Mouse (Mus musculus): ENCODE measurements around the gene Card10. TPM values are rescaled to one million over a fixed set of nuclear protein-coding genes. Genes with fewer than 3 reads are reported as not detected.

The Card10 gene
- polyA plus RNA-seq, 1 experiment from 2014 or later, result 10.6 TPM

DNA sequence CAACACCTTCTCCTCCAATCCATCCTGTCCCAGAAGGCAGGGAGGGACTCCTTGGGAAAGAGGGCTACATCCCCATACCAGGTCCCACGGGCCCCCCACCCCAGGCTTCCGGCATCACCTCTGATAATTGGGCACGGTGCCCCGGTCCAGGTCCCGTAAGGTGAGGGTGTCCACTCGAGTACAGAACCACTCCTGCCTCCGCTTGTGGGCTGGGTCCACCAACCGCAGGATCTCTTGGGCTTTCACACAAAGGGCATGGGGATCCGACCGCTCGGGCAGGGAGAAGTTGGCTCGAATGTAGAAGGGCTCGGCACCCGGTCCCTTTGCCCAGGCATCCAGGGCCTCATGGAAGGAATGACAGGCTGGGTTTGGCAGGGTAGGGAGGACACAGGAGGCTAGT is 22.5 kb downstream of the Card10 start:
- H3K27me3 ChIP-seq (ENCODE audit: insufficient read depth, low read length), result 0 out of 2 replicates have a peak, but pooled peaks cover 4% of the 10 kb centered on the region
- H3K4me1 ChIP-seq (ENCODE audit: insufficient read depth, low read length), result 0 out of 2 replicates have a peak, but pooled peaks cover 4% of the 10 kb centered on the region
- no peak overlapping the region for H3K27ac ChIP-seq (ENCODE audit: low read length)
- no peak overlapping the region for H3K4me2 ChIP-seq (replicated peaks; ENCODE audit: low read depth, low read length)
- H3K9me3 ChIP-seq (ENCODE audit: low read length), result 0 out of 2 replicates have a peak, but pooled peaks cover 4% of the 10 kb centered on the region
- peaks cover 11% of the 10 kb centered on the region for H3K36me3 ChIP-seq (ENCODE audit: insufficient read depth, low read length)
- WGBS, result 89% methylated on average over 14 of the region's 14 CpGs
- no peak for ATAC-seq (ENCODE audit: low FRiP score, low TSS enrichment)
- H3K4me3 ChIP-seq (ENCODE audit: low read length), result no peak overlapping the region
- no peak overlapping the region for H3K9ac ChIP-seq (replicated peaks; ENCODE audit: low read length)

DNA sequence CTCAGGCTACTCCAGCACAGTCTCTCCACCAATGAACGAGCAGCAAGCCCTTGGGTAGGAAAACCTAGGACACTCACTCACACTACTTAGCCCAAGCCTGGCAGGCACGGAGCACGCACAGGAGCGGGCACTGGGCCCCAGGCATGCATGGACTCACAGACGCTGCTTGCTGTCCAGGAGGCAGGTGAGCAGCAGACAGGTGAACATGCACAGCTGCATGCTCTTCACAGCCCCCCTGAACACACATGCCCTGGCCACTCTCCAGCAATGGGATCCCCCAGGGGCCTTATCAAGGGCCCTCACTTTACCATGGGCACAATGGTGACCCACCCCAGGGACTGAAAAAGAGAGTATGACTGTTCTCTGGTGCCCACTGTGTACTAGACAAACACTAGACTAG is 23.2 kb downstream of the Card10 start:
- Histone ChIP-seq H3K9ac (replicated peaks; ENCODE audit: low read length) (no peak overlapping the region), H3K9me3 (ENCODE audit: low read length) (0 out of 2 replicates have a peak, but pooled peaks cover 4% of the 10 kb centered on the region), H3K27me3 (ENCODE audit: insufficient read depth, low read length) (no peaks in the 10 kb centered on the region), H3K36me3 (ENCODE audit: insufficient read depth, low read length) (peaks cover 15% of the 10 kb centered on the region), H3K27ac (ENCODE audit: low read length) (no peak overlapping the region), H3K4me3 (ENCODE audit: low read length) (no peak overlapping the region), H3K4me1 (ENCODE audit: insufficient read depth, low read length) (0 out of 2 replicates have a peak, but pooled peaks cover 4% of the 10 kb centered on the region), H3K4me2 (replicated peaks; ENCODE audit: low read depth, low read length) (no peak overlapping the region)
- no peak for ATAC-seq (ENCODE audit: low FRiP score, low TSS enrichment)
- WGBS, result 91% methylated on average over 5 of the region's 5 CpGs

DNA sequence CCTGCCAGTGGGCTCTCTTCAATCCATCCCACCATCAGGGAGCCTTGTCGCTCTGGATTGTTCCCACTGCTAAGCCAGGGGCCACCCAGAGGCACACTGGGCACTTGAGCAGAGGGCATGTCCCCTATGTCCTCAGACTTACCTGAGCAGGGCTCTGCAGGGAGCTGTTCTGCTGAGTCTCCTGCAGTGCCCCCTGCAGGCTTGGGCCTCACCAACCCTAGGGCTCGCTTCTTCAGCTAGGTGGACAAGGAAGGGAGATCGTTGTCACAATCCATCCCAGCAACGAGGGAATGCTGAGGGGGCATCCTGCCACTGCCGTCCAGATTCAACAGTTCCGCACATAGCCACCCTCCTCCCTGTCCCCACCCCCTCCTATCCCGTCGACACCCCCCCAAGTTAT is 23.6 kb downstream of the Card10 start:
- H3K27me3 ChIP-seq (ENCODE audit: insufficient read depth, low read length), result no peaks in the 10 kb centered on the region

DNA sequence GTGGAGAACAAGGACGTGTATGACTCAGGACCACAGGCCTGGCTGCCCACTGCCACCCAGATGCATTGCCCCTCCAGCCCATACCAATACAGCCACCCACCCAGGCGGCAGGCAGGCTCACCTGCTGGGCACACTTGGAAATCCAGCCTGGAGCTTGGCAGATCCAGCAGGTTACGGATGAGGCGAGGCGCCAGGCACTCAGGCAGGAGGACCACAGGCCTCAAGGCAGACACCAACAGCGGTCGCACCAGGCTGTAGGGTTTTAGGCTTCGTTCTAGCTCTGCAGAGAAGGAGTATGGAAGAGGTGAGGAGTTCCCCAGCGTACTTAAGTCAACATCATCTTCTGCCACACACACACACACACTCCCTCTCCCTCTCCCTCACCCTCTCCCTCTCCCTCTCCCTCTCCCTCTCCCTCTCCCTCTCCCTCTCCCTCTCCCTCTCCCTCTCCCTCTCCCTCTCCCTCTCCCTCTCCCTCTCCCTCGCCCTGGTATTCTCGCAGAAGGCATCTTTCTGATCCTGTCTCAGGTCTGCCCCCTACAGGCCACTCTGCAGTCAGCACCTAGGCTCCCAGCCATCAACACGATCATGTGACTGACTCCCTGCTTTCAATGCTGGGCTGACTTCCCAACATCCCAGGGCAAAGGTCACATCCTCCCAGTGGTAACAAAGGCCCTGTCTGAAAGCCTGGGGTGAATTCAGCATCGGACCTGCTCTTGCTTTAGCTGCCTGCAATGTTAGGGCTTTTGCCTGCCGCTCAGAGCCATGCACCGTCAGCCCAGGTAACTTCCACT is 24.6 kb downstream of the Card10 start:
- Histone ChIP-seq H3K27me3 (ENCODE audit: insufficient read depth, low read length) (no peaks in the 10 kb centered on the region), H3K27ac (ENCODE audit: low read length) (peak overlapping the region; percentile 40; the same call in 1 of the 2 replicates), H3K9me3 (ENCODE audit: low read length) (0 out of 2 replicates have a peak, but pooled peaks cover 4% of the 10 kb centered on the region), H3K4me1 (ENCODE audit: insufficient read depth, low read length) (peaks cover 9% of the 10 kb centered on the region), H3K36me3 (ENCODE audit: insufficient read depth, low read length) (peaks cover 15% of the 10 kb centered on the region), H3K4me3 (ENCODE audit: low read length) (no peak overlapping the region), H3K9ac (replicated peaks; ENCODE audit: low read length) (no peak overlapping the region), H3K4me2 (replicated peaks; ENCODE audit: low read depth, low read length) (no peak overlapping the region)
- 62% methylated on average over 13 of the region's 15 CpGs for WGBS
- ATAC-seq (ENCODE audit: low FRiP score, low TSS enrichment), result no peak

More for the DNA sequence above, 23.6 kb downstream of the Card10 start:
- ATAC-seq (ENCODE audit: low FRiP score, low TSS enrichment), result no peak
- WGBS, result 77% methylated on average over 8 of the region's 8 CpGs
- H3K4me2 ChIP-seq (replicated peaks; ENCODE audit: low read depth, low read length), result no peak overlapping the region
- no peak overlapping the region for H3K9ac ChIP-seq (replicated peaks; ENCODE audit: low read length)
- H3K4me1 ChIP-seq (ENCODE audit: insufficient read depth, low read length), result 0 out of 2 replicates have a peak, but pooled peaks cover 4% of the 10 kb centered on the region
- H3K27ac ChIP-seq (ENCODE audit: low read length), result no peak overlapping the region
- H3K9me3 ChIP-seq (ENCODE audit: low read length), result 0 out of 2 replicates have a peak, but pooled peaks cover 4% of the 10 kb centered on the region
- H3K36me3 ChIP-seq (ENCODE audit: insufficient read depth, low read length), result peaks cover 15% of the 10 kb centered on the region
- no peak overlapping the region for H3K4me3 ChIP-seq (ENCODE audit: low read length)

DNA sequence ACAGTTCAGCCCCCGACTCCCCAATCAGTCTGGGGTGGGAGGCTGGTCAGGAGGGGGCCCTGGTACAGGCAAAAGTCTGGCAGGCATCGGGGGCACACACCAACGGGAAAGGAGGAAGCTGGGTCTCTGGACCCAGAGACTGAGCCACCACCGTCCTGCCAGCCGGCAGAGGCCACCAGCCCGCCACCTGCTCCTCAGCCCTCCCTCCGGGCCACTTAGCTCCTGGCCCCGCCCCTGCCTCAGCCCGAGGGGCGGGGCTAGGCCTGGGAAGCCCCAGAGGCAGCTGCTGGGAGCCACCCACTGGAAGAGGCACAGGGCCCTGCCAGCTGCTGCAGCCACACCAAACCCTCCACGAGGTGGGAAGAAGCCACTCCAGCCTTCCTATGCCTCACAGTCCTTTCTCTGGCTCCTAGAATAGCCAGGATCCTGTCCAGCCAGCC is 29.5 kb downstream of the Card10 start, which contains the start of gene Mfng:
Mfng (minus strand) TSS at position 186 of the 440 bp plus-strand sequence.
- peaks cover 19% of the 10 kb centered on the region for H3K36me3 ChIP-seq (ENCODE audit: insufficient read depth, low read length)
- H3K9me3 ChIP-seq (ENCODE audit: low read length), result peaks cover 8% of the 10 kb centered on the region; the same call in 1 of the 2 replicates
- peaks cover 18% of the 10 kb centered on the region for H3K4me1 ChIP-seq (ENCODE audit: insufficient read depth, low read length)
- peak within 1 kb of the TSS; percentile 34 for H3K4me3 ChIP-seq (ENCODE audit: low read length)
- peak within 1 kb of the TSS; percentile 49 for H3K4me2 ChIP-seq (replicated peaks; ENCODE audit: low read depth, low read length)
- H3K9ac ChIP-seq (replicated peaks; ENCODE audit: low read length), result peak within 1 kb of the TSS; percentile 52
- no peaks in the 10 kb centered on the region for H3K27me3 ChIP-seq (ENCODE audit: insufficient read depth, low read length)
- H3K27ac ChIP-seq (ENCODE audit: low read length), result peak within 1 kb of the TSS; percentile 79
- WGBS, result 9% methylated on average over 9 of the region's 11 CpGs
- ATAC-seq (ENCODE audit: low FRiP score, low TSS enrichment), result peak; percentile 81

DNA sequence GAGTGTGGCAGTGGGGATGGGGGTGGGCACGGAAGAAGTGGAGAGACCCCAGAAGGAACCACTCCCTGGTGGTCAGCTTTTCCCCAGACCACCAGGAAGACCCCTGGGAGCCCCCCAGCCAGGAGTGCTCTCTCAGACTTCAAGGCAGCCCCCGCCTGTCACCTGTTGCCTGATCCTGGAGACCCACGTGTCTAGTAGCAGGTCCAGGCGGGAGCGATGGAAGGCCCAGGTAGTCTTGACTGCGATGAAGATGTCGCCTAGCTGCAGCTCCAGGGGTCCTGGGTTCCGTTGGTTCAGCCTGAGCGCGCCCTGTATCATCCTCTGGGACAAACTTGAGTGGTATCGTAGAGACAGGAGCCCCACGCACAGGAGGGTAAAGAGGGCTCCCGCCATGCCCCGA is 30.0 kb downstream of the Card10 start:
- Histone ChIP-seq H3K27me3 (ENCODE audit: insufficient read depth, low read length) (no peaks in the 10 kb centered on the region), H3K4me2 (replicated peaks; ENCODE audit: low read depth, low read length) (peak overlapping the region; percentile 49), H3K4me1 (ENCODE audit: insufficient read depth, low read length) (peaks cover 18% of the 10 kb centered on the region), H3K4me3 (ENCODE audit: low read length) (peak overlapping the region; percentile 34), H3K36me3 (ENCODE audit: insufficient read depth, low read length) (peaks cover 19% of the 10 kb centered on the region), H3K9ac (replicated peaks; ENCODE audit: low read length) (peak overlapping the region; percentile 52), H3K27ac (ENCODE audit: low read length) (peak overlapping the region; percentile 79), H3K9me3 (ENCODE audit: low read length) (peaks cover 8% of the 10 kb centered on the region; the same call in 1 of the 2 replicates)
- no peak for ATAC-seq (ENCODE audit: low FRiP score, low TSS enrichment)
- 47% methylated on average over 14 of the region's 14 CpGs for WGBS

DNA sequence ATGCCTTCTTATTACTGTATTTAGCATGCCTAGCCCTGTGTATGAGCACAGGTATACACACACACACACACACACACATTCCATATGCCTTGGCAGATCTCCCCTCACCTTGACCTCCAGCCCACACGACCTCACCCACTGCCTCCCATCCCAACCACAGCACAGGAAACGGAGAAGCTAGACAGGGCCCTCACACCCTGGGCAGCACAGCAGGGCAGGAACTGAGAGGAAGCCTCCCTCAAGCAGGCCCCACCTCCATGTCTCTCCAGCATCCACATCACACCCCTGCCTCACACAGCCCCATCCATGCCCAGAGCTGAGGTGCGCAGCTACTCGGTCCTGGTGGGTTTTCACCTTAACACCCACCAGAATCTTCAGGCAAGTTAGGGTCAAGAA is 30.5 kb downstream of the Card10 start:
- Histone ChIP-seq H3K27me3 (ENCODE audit: insufficient read depth, low read length) (no peaks in the 10 kb centered on the region), H3K4me2 (replicated peaks; ENCODE audit: low read depth, low read length) (peak overlapping the region; percentile 49), H3K4me1 (ENCODE audit: insufficient read depth, low read length) (peaks cover 18% of the 10 kb centered on the region), H3K27ac (ENCODE audit: low read length) (peak overlapping the region; percentile 79), H3K9me3 (ENCODE audit: low read length) (peaks cover 8% of the 10 kb centered on the region; the same call in 1 of the 2 replicates), H3K9ac (replicated peaks; ENCODE audit: low read length) (peak overlapping the region; percentile 52; the same call in 1 of the 2 replicates), H3K36me3 (ENCODE audit: insufficient read depth, low read length) (peaks cover 19% of the 10 kb centered on the region), H3K4me3 (ENCODE audit: low read length) (peak overlapping the region; percentile 34)
- peak; percentile 29; the same call in 1 of the 2 replicates for ATAC-seq (ENCODE audit: low FRiP score, low TSS enrichment)
- 39% methylated on average over 4 of the region's 4 CpGs for WGBS

DNA sequence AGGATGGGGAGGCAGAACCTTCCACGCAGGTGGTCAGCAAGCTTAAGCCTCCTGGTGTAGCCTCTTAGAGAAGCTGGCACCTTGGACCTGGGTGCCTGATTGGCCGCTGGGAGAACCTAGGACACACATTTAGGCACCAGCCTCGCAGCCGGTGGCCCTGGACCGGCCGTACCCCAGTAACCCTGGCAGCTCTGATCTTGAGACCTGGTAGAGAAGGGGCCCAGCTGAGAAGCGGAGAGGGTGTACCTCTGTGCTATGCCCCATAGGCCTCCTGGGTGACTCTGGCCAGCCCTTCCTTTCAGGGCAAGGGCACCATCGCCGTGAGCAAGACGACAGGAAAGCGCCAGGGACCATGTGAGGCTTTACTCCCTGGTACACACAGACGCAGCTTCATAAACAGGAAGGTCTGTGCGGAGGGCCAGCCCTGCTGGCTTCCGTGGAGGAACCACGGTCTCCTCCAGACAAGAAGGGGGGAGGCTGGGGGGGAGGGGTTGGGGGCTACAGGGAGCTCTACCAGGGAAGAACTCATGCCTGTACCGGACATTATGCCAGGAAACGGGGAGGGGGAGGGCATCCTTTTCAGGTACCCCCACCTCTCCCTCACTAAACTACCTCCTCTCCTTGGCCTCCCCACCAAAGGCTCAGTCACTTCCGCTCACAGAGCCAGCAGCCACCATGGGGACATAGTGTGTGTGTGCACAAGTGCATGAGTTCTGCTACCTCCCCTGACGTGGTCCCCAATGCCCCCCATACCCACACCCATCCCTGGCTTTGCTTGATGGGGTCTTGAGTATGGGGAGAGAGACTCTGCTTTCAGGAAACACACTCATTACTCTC is 31.1 kb downstream of the Card10 start:
- ATAC-seq (ENCODE audit: low FRiP score, low TSS enrichment), result peak; percentile 20
- peaks cover 18% of the 10 kb centered on the region for H3K4me1 ChIP-seq (ENCODE audit: insufficient read depth, low read length)
- H3K4me2 ChIP-seq (replicated peaks; ENCODE audit: low read depth, low read length), result peak overlapping the region; percentile 49
- H3K4me3 ChIP-seq (ENCODE audit: low read length), result peak overlapping the region; percentile 36
- H3K9me3 ChIP-seq (ENCODE audit: low read length), result peaks cover 8% of the 10 kb centered on the region; the same call in 1 of the 2 replicates
- H3K27ac ChIP-seq (ENCODE audit: low read length), result peak overlapping the region; percentile 79
- 63% methylated on average over 19 of the region's 19 CpGs for WGBS
- H3K36me3 ChIP-seq (ENCODE audit: insufficient read depth, low read length), result peaks cover 19% of the 10 kb centered on the region
- peak overlapping the region; percentile 50; the same call in 1 of the 2 replicates for H3K9ac ChIP-seq (replicated peaks; ENCODE audit: low read length)
- no peaks in the 10 kb centered on the region for H3K27me3 ChIP-seq (ENCODE audit: insufficient read depth, low read length)

DNA sequence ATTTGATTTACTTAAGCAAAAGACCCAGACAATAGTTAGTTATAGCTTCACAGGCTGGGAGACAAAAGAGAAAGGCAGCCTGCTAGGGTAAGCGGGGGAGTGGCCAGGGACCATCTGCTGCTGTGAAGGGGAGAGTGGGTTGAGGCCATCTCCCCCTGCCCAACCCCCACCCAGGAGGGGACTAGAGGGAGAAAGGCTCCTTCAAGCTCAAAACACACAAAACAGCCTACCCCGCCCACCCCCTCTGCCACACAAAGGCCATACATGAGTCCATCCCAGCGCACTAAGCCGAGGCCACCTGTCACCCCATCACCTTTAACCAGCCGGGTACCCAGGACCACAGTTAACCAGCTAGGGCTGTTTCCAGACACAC is 31.9 kb downstream of the Card10 start:
- ATAC-seq (ENCODE audit: low FRiP score, low TSS enrichment), result no peak
- H3K9me3 ChIP-seq (ENCODE audit: low read length), result peaks cover 4% of the 10 kb centered on the region; the same call in 1 of the 2 replicates
- H3K36me3 ChIP-seq (ENCODE audit: insufficient read depth, low read length), result peaks cover 12% of the 10 kb centered on the region
- H3K27ac ChIP-seq (ENCODE audit: low read length), result peak overlapping the region; percentile 71
- peak overlapping the region; percentile 49 for H3K4me2 ChIP-seq (replicated peaks; ENCODE audit: low read depth, low read length)
- peak overlapping the region; percentile 50; the same call in 1 of the 2 replicates for H3K9ac ChIP-seq (replicated peaks; ENCODE audit: low read length)
- H3K4me1 ChIP-seq (ENCODE audit: insufficient read depth, low read length), result peaks cover 18% of the 10 kb centered on the region
- WGBS, result 20% methylated on average over 5 of the region's 5 CpGs
- peak overlapping the region; percentile 36 for H3K4me3 ChIP-seq (ENCODE audit: low read length)
- no peaks in the 10 kb centered on the region for H3K27me3 ChIP-seq (ENCODE audit: insufficient read depth, low read length)

Data from kidney, embryonic 16.5 days (tissue).